Mouse (Mus musculus) CD8-positive naive resting alpha-beta T cell, adult 57 days (primary cell): ENCODE measurements around the gene Gm13275. TPM values are rescaled to one million over a fixed set of nuclear protein-coding genes. Genes with fewer than 3 reads are reported as not detected.

Source experiments
- total RNA-seq: library from RNA; stranded (reverse); gene quantifications from one replicate; pipeline ENCODE4 v1.2.4, GENCODE M21; 2023

Gm13275 gene
- total RNA-seq, 1 experiment from 2014 or later: not detected

Other genes with a start within 250 kb of the Gm13275 start
- not detected for gene Ifna15, start 236.2 kb upstream of the Gm13275 start, total RNA-seq
- gene Ifna14, start 222.7 kb upstream of the Gm13275 start, total RNA-seq: not detected
- gene Ifna9, start 202.1 kb upstream of the Gm13275 start, total RNA-seq: not detected
- not detected for gene Ifna12, start 191.1 kb upstream of the Gm13275 start, total RNA-seq
- not detected for gene C87499, start 160.1 kb upstream of the Gm13275 start, total RNA-seq
- gene Ifna13, start 150.0 kb upstream of the Gm13275 start, total RNA-seq: not detected
- not detected for gene Ifna16, start 117.6 kb upstream of the Gm13275 start, total RNA-seq
- gene Ifna2, start 110.6 kb upstream of the Gm13275 start, total RNA-seq: not detected
- not detected for gene Ifnab, start 103.1 kb upstream of the Gm13275 start, total RNA-seq
- 1.4 TPM for gene Gm26566, start 72.7 kb upstream of the Gm13275 start, total RNA-seq
- gene Klhl9, start 72.0 kb upstream of the Gm13275 start, total RNA-seq: 38.7 TPM
- gene Gm13271, start 39.6 kb upstream of the Gm13275 start, total RNA-seq: not detected
- not detected for gene Gm13283, start 34.4 kb upstream of the Gm13275 start, total RNA-seq
- gene Gm13290, start 20.7 kb upstream of the Gm13275 start, total RNA-seq: not detected
- not detected for gene Gm13289, start 17.6 kb upstream of the Gm13275 start, total RNA-seq
- not detected for gene Gm13272, start 14.6 kb upstream of the Gm13275 start, total RNA-seq
- gene Ifnz, start 12.4 kb upstream of the Gm13275 start, total RNA-seq: not detected
- gene Gm13276, start 8.8 kb upstream of the Gm13275 start, total RNA-seq: not detected
- gene Gm13277, start 5.9 kb upstream of the Gm13275 start, total RNA-seq: not detected
- not detected for gene Gm13278, start 2.9 kb upstream of the Gm13275 start, total RNA-seq
- not detected for gene Gm13279, start 2.9 kb downstream of the Gm13275 start, total RNA-seq
- not detected for gene Gm13285, start 5.2 kb downstream of the Gm13275 start, total RNA-seq
- not detected for gene Gm13287, start 8.8 kb downstream of the Gm13275 start, total RNA-seq
- not detected for gene Gm13288, start 11.0 kb downstream of the Gm13275 start, total RNA-seq
- not detected for gene Ifna7, start 21.7 kb downstream of the Gm13275 start, total RNA-seq
- gene Ifna11, start 25.5 kb downstream of the Gm13275 start, total RNA-seq: not detected
- not detected for gene Ifna6, start 32.9 kb downstream of the Gm13275 start, total RNA-seq
- not detected for gene Ifna5, start 41.0 kb downstream of the Gm13275 start, total RNA-seq
- gene Ifna4, start 47.4 kb downstream of the Gm13275 start, total RNA-seq: not detected
- gene Ifna1, start 55.6 kb downstream of the Gm13275 start, total RNA-seq: not detected
- gene Ifne, start 85.7 kb downstream of the Gm13275 start, total RNA-seq: not detected